Mouse (Mus musculus) stomach, postnatal 0 days (tissue): Measurements from ENCODE around the gene Mrpl47. TPM values are rescaled to one million over a fixed set of nuclear protein-coding genes. Genes with fewer than 3 reads are reported as not detected.

Experiments
- ATAC-seq: fragments of 200-750 bp; cut with Nextera tagmentation; 2 replicates; pipeline ENCODE4 v1.8.0; 2017; ENCODE audit not compliant: low FRiP score, low TSS enrichment
- DNase-seq: peaks from one replicate; pipeline ENCODE4 v3.0.0-alpha.2; 2016; ENCODE audit warnings: low spot score
- H3K27ac ChIP-seq: fragments of 300-500 bp; sonication (generic); replicated peaks from 2 replicates; pipeline ENCODE4 v1.5.1; 2014; ENCODE audit warnings: mild to moderate bottlenecking, control low read depth
- H3K27me3 ChIP-seq: fragments of 300-500 bp; sonication (generic); 2 replicates; pipeline ENCODE4 v1.6.1; 2014; ENCODE audit warnings: low read length; ENCODE audit not compliant: control insufficient read depth, insufficient read depth
- H3K36me3 ChIP-seq: fragments of 300-500 bp; sonication (generic); 2 replicates; pipeline ENCODE4 v1.6.1; 2014; ENCODE audit warnings: low read length, mixed read lengths; ENCODE audit not compliant: control insufficient read depth, insufficient read depth
- H3K4me1 ChIP-seq: fragments of 300-500 bp; sonication (generic); replicated peaks from 2 replicates; pipeline ENCODE4 v1.6.1; 2014; ENCODE audit warnings: antibody characterized with exemption; ENCODE audit not compliant: control insufficient read depth, insufficient read depth
- H3K4me2 ChIP-seq: fragments of 300-500 bp; sonication (generic); replicated peaks from 2 replicates; pipeline ENCODE4 v1.6.1; 2014; ENCODE audit warnings: low read depth, mild to moderate bottlenecking, control low read depth, moderate library complexity
- H3K4me3 ChIP-seq: fragments of 300-500 bp; sonication (generic); 2 replicates; pipeline ENCODE4 v1.5.1; 2014; ENCODE audit warnings: low read depth, low read length, control low read depth
- H3K9ac ChIP-seq: fragments of 300-500 bp; sonication (generic); 2 replicates; pipeline ENCODE4 v1.6.1; 2014; ENCODE audit warnings: mild to moderate bottlenecking, low read length, control low read depth, mixed read lengths
- H3K9me3 ChIP-seq: fragments of 300-500 bp; sonication (generic); 2 replicates; pipeline ENCODE4 v1.6.1; 2016; ENCODE audit warnings: low read length; ENCODE audit not compliant: control insufficient read depth
- CTCF ChIP-seq: IDR thresholded peaks from 2 replicates; pipeline ENCODE4 v1.5.1; 2016; ENCODE audit warnings: antibody characterized with exemption, low read depth, mild to moderate bottlenecking, moderate library complexity
- EP300 ChIP-seq: optimal IDR thresholded peaks from 2 replicates; pipeline ENCODE3; 2016; ENCODE audit warnings: antibody characterized with exemption
- WGBS: fragments of 180-500 bp; shearing (Covaris S2); extraction: QIAGEN DNeasy Blood & Tissue Kit; methylation state at CpG from one replicate; pipeline ENCODE4 v1.1.7; 2014; 5-methylcytosine and 5-hydroxymethylcytosine counted together
- polyA plus RNA-seq: library from polyadenylated mRNA; unstranded; fragments of >200 nt; fragmentation: Nextera tagmentation; extraction: Ambion mirVana; gene quantifications from 2 replicates; pipeline ENCODE4 v1.2.1, GENCODE M21; 2015

The Mrpl47 gene
- polyA plus RNA-seq, 1 experiment from 2014 or later, result 22.3 TPM

DNA sequence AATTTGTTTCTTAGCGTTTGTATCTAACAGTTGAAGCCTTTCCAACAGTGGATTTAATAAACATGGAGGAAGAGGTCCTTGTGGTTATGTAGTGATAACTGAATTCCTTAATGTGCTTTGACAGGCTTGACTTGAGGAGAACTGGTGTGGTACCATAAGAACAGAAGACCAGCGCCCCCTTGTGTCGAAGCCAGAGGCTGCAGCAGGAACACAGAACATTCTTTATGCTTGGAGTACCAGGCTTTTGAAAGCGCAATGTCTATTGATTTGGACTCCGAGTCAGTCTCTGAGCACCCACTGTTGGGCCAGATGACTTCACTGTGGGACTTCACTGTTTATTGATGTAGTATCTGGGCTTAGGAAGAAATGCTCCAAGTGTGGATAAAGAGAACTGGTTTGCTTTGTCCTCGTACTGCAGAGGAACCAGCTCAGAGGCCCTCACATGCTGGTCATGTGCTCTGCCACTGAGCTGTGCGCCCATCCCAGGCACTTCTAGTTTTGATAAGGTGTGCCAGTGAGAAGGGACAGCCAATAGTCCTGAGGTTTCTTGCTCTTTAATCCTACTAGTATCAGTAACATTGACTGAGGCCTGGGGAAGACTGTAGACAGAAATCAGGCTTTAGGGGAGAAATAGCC is 39.1 kb downstream of the Mrpl47 start:
- WGBS, result 34% methylated on average over 7 of the region's 7 CpGs
- no peak overlapping the region for H3K9ac ChIP-seq
- DNase-seq, result peak; percentile 86

DNA sequence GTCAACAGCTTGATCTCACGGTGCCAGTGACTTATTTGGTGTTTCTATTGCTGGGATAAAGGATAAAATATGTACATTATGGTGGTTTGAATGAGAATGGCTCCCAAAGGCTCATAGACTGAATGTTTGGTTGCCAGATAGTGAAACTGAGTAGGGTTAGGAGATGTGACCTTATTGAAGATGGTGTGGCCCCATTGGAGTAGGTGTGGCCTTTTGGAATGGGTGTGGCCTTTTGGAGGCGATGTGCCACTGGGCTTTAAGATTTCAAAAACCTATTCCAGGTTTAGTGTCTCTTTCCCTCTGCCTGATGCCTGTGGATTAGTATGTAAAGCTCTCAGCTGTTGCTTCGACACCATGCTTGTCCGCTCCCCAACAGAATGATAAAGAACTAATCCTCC is 41.8 kb downstream of the Mrpl47 start:
- Histone ChIP-seq H3K4me2 (no peak overlapping the region), H3K9me3 (no peaks in the 10 kb centered on the region), H3K9ac (no peak overlapping the region), H3K4me3 (no peak overlapping the region), H3K27me3 (no peaks in the 10 kb centered on the region), H3K4me1 (no peaks in the 10 kb centered on the region), H3K27ac (no peak overlapping the region), H3K36me3 (no peaks in the 10 kb centered on the region)
- 86% methylated on average over 4 of the region's 4 CpGs for WGBS
- DNase-seq (no peak), ATAC-seq (no peak)
- TF ChIP-seq CTCF, result no peak
- TF ChIP-seq EP300, result no peak

More for the DNA sequence above, 39.1 kb downstream of the Mrpl47 start:
- Histone ChIP-seq H3K27ac (no peak overlapping the region), H3K9me3 (no peaks in the 10 kb centered on the region), H3K4me1 (no peaks in the 10 kb centered on the region), H3K4me2 (no peak overlapping the region), H3K36me3 (no peaks in the 10 kb centered on the region), H3K4me3 (no peak overlapping the region), H3K27me3 (no peaks in the 10 kb centered on the region)
- TF ChIP-seq EP300, result no peak
- TF ChIP-seq CTCF, result peak; percentile 94
- peak; percentile 71; the same call in 1 of the 2 replicates for ATAC-seq

DNA sequence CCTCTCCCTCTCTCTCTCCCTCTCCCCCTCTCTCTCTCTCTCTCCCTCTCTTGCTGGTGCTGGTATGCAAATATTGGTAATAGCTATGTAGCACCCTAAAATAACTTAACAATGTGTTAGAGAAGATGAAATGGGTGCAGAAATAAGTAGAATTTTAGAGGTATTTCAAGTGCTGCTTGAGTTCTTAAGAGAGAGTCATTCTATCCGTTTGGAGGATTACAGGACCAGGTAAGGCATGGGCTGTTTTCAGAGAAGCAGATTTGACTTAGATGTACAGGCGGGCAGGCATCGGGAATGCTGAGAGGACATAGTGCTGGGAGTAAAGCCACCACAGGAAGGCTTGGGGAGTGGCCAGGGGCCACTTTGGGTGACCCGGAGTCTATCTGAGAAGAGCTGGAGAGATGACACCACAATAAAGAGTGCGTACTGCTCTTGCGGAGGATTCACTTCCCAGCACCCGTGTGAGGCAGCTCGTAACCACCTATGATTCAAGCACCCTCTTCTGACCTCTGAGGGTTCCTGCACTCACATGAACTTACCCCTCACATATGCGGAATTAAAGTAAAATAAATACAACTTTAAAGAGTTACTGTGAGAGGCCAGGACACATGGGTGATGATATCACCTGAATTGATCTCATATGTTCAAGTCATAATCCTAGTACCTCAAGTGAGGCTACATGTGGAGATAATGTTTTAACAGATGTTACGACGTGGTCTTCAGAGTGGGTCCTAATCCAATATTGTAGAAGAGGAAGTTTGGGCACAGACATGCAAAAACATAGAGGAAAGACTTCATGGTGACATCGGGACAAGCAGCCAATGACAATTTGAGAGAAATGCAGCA is 42.4 kb downstream of the Mrpl47 start:
- ATAC-seq, result no peak
- Histone ChIP-seq H3K36me3 (no peaks in the 10 kb centered on the region), H3K9me3 (no peaks in the 10 kb centered on the region), H3K4me2 (no peak overlapping the region), H3K27ac (no peak overlapping the region), H3K9ac (no peak overlapping the region), H3K4me1 (no peaks in the 10 kb centered on the region), H3K4me3 (no peak overlapping the region), H3K27me3 (no peaks in the 10 kb centered on the region)
- TF ChIP-seq CTCF (peak; percentile 20; the same call in 1 of the 2 replicates), EP300 (no peak)
- WGBS, result 72% methylated on average over 12 of the region's 12 CpGs
- DNase-seq, result no peak

DNA sequence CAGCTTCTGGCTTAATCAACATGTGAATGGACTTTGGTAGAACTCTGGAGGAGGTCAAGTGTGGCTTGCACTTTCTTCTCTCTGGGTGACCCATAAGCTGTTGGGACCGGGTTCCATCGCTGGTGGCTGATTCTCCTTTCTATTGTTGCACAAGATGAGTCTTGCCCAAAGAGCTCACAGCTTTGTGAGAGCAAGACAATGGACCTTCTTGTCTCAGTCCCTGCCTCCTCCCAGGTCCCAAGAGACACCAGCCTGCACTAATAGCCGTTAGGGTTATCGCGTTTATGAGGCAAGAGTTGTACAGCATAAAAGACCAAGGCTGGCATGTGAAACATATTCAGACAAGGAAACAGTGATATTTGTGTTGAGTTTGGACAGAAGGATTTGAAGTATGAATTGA is 43.2 kb downstream of the Mrpl47 start:
- no peaks in the 10 kb centered on the region for H3K27me3 ChIP-seq
- H3K9me3 ChIP-seq, result no peaks in the 10 kb centered on the region
- no peak overlapping the region for H3K4me3 ChIP-seq
- no peak overlapping the region for H3K27ac ChIP-seq
- 65% methylated on average over 5 of the region's 5 CpGs for WGBS
- DNase-seq, result no peak
- TF ChIP-seq CTCF, result no peak
- TF ChIP-seq EP300, result no peak
- no peak for ATAC-seq
- H3K36me3 ChIP-seq, result no peaks in the 10 kb centered on the region
- no peak overlapping the region for H3K4me2 ChIP-seq
- H3K9ac ChIP-seq, result no peak overlapping the region
- no peaks in the 10 kb centered on the region for H3K4me1 ChIP-seq

DNA sequence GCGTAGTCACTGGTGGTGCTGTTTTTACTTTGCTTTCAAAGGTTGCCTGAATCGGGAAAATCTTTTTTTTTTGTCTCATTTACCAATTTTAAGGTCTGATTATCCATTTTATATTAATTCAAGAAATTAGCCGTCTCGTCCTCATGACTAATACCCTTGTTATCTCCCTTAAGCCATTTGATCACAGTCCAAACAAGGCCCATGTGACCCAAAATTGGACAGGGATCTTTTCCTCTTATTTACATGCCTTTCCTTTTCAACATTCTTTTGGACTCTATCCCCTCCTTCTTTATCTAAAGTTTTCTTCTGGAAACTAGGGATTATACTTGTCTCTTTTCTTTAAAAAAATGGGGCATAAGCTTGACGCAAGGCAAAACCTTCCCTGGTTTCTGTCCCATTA is 45.6 kb downstream of the Mrpl47 start:
- Histone ChIP-seq H3K4me1 (no peaks in the 10 kb centered on the region), H3K9me3 (no peaks in the 10 kb centered on the region), H3K36me3 (no peaks in the 10 kb centered on the region), H3K27ac (no peak overlapping the region), H3K4me2 (no peak overlapping the region), H3K4me3 (no peak overlapping the region), H3K9ac (no peak overlapping the region), H3K27me3 (no peaks in the 10 kb centered on the region)
- no peak for DNase-seq
- TF ChIP-seq CTCF (no peak), EP300 (no peak)
- WGBS, result 45% methylated on average over 5 of the region's 5 CpGs
- no peak for ATAC-seq

DNA sequence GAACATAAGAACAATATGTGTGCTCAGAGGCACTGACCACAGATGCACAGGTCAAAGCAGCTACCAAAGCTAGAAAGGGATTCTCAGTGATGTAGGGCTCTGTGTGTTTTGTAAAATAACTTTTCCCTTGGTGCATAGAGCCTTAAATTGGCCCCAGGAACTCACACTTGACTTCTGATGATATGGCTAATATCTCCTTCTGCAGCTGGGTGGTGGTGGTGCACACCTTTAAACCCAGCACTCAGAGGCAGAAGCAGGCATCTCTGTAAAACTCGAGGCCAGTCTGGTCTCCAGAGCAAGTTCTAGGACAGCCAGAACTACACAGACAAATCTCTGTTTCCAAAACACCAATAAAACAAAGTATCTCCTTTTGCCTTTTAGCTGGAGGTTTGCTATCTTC is 46.5 kb downstream of the Mrpl47 start:
- no peaks in the 10 kb centered on the region for H3K9me3 ChIP-seq
- H3K4me3 ChIP-seq, result no peak overlapping the region
- H3K9ac ChIP-seq, result no peak overlapping the region
- H3K4me2 ChIP-seq, result no peak overlapping the region
- no peak overlapping the region for H3K27ac ChIP-seq
- no peak for ATAC-seq
- H3K4me1 ChIP-seq, result no peaks in the 10 kb centered on the region
- DNase-seq, result no peak
- WGBS, result 59% methylated on average over 1 of the region's 1 CpGs
- H3K27me3 ChIP-seq, result no peaks in the 10 kb centered on the region
- TF ChIP-seq CTCF (no peak), EP300 (no peak)
- H3K36me3 ChIP-seq, result no peaks in the 10 kb centered on the region
